Mouse (Mus musculus) hindbrain, embryonic 16.5 days (tissue): ENCODE measurements at regions not wholly inside any gene's neighbourhood (a gene's known extent, or its start where the extent isn't known, plus 50 kb on each side); places are given as distances from the start of the nearest gene placed in this dataset.

Source experiments
- ATAC-seq: fragments of 200-750 bp; cut with Nextera tagmentation; 2 replicates; pipeline ENCODE4 v1.8.0; 2017; ENCODE audit warnings: moderate TSS enrichment, moderate library complexity
- H3K27ac ChIP-seq: fragments of 300-500 bp; sonication (generic); 2 replicates; pipeline ENCODE4 v1.5.1; 2014; ENCODE audit warnings: low read depth, mild to moderate bottlenecking, control low read depth, low read length, moderate library complexity
- H3K27me3 ChIP-seq: fragments of 300-500 bp; sonication (generic); replicated peaks from 2 replicates; pipeline ENCODE4 v1.6.1; 2014; ENCODE audit warnings: low read length; ENCODE audit not compliant: control insufficient read depth, insufficient read depth
- H3K36me3 ChIP-seq: fragments of 300-500 bp; sonication (generic); 2 replicates; pipeline ENCODE4 v1.6.1; 2014; ENCODE audit warnings: mild to moderate bottlenecking, low read length, moderate library complexity, mixed read lengths; ENCODE audit not compliant: control insufficient read depth, insufficient read depth
- H3K4me1 ChIP-seq: fragments of 300-500 bp; sonication (generic); 2 replicates; pipeline ENCODE4 v1.6.1; 2014; ENCODE audit warnings: low read depth, low read length; ENCODE audit not compliant: control insufficient read depth, insufficient read depth
- H3K4me2 ChIP-seq: fragments of 300-500 bp; sonication (generic); 2 replicates; pipeline ENCODE4 v1.6.1; 2014; ENCODE audit warnings: mild to moderate bottlenecking, low read length, control low read depth, moderate library complexity
- H3K4me3 ChIP-seq: fragments of 300-500 bp; sonication (generic); 2 replicates; pipeline ENCODE4 v1.5.1; 2014; ENCODE audit warnings: mild to moderate bottlenecking, low read length, control low read depth, moderate library complexity
- H3K9ac ChIP-seq: fragments of 300-500 bp; sonication (generic); 2 replicates; pipeline ENCODE4 v1.6.1; 2014; ENCODE audit warnings: low read depth, mild to moderate bottlenecking, control low read depth, low read length, moderate library complexity
- H3K9me3 ChIP-seq: fragments of 300-500 bp; sonication (generic); 2 replicates; pipeline ENCODE4 v1.6.1; 2014; ENCODE audit warnings: mild to moderate bottlenecking, low read length, moderate library complexity; ENCODE audit not compliant: control insufficient read depth
- WGBS: fragments of 180-500 bp; shearing (Covaris S2); extraction: QIAGEN DNeasy Blood & Tissue Kit; methylation state at CpG from one replicate; pipeline ENCODE4 v1.1.7; 2014; 5-methylcytosine and 5-hydroxymethylcytosine counted together

GRCm38 (mm10) chr4:17629367-17629766, 1975.9 kb upstream of the Gm12353 start:
- H3K4me1 ChIP-seq, result no peaks in the 10 kb centered on the region
- 63% methylated on average over 1 of the region's 1 CpGs for WGBS
- H3K9ac ChIP-seq, result no peak overlapping the region
- no peak overlapping the region for H3K4me2 ChIP-seq
- no peak overlapping the region for H3K27ac ChIP-seq
- H3K27me3 ChIP-seq, result no peaks in the 10 kb centered on the region
- no peaks in the 10 kb centered on the region for H3K36me3 ChIP-seq
- H3K9me3 ChIP-seq, result 0 out of 2 replicates have a peak, but pooled peaks cover 2% of the 10 kb centered on the region
- H3K4me3 ChIP-seq, result no peak overlapping the region
- ATAC-seq, result no peak

DNA sequence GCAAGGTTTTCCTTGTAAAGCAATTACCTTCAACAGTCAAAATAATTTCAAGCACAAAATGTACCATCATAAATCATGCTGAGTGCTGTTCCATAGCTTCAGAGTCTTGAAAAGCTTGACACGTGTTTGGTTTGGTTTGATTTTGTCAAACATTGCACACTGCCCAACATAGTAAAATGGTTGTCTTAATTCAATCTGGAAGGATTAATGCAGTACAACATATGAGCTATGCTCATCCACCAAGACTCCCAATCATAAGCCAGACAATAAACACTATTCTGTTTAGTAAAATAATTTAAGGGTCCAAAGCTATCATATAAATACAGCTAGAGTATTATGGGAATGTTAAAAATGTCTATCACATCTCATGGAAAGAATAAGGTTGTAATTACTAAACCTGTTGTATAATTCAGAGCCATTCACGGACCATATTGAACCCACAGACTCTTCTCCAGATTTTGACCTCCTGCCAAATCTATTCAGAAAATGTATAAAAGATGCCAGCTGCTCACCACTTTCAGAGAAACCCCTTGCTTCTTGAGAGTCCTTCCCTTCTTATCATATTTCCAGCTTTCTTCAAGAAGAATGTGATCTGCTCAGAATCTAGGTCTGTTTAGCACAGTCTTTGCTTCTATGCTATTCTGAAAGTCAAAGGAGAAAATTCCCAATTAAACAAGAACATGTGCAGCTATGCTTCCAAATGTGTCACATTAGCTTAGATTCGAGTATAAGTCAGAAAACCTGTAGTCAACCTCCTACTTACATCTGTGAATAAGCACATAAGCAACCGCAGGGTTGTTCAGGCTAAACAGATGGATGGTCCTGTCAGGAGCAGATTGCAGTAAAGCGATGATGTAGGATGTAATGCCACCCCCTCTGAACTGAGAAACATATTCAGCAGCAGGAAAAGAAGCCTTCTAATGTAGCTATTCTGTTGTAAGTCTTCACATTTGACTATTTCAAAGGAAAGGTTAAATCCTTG, 1969.4 kb upstream of the Gm12353 start:
- H3K4me1 ChIP-seq, result no peaks in the 10 kb centered on the region
- no peaks in the 10 kb centered on the region for H3K27me3 ChIP-seq
- no peak overlapping the region for H3K9ac ChIP-seq
- H3K9me3 ChIP-seq, result no peaks in the 10 kb centered on the region
- H3K4me3 ChIP-seq, result no peak overlapping the region
- ATAC-seq, result peak; percentile 70
- no peaks in the 10 kb centered on the region for H3K36me3 ChIP-seq
- H3K27ac ChIP-seq, result no peak overlapping the region
- 56% methylated on average over 5 of the region's 5 CpGs for WGBS
- H3K4me2 ChIP-seq, result no peak overlapping the region

GRCm38 (mm10) chr4:17646712-17647111, 1958.5 kb upstream of the Gm12353 start:
- Histone ChIP-seq H3K27ac (no peak overlapping the region), H3K9ac (no peak overlapping the region), H3K36me3 (no peaks in the 10 kb centered on the region), H3K4me3 (no peak overlapping the region), H3K4me2 (no peak overlapping the region), H3K27me3 (no peaks in the 10 kb centered on the region), H3K9me3 (no peaks in the 10 kb centered on the region), H3K4me1 (no peaks in the 10 kb centered on the region)
- ATAC-seq, result no peak

DNA sequence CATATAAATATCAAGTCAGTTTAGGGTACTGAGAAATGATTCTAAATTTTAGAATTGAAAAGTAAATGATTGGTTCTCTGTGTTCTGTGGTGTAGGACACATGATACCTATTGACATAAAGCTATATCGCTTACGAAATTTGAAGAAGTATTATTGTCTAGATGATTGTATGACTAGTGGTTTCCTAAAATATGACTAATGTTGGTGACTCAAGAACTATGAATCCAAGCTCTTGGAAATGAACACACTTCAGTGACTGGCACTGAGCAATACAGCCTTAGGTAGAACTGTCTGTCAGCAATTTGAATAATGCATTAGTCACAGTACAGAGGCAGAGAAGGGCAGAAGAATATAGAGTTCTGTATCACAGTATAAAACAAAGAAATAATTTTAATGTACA, 1955.9 kb upstream of the Gm12353 start:
- H3K36me3 ChIP-seq, result no peaks in the 10 kb centered on the region
- no peak overlapping the region for H3K4me2 ChIP-seq
- no peaks in the 10 kb centered on the region for H3K9me3 ChIP-seq
- H3K27me3 ChIP-seq, result no peaks in the 10 kb centered on the region
- no peak overlapping the region for H3K9ac ChIP-seq
- no peak for ATAC-seq
- H3K4me3 ChIP-seq, result no peak overlapping the region
- 96% methylated on average over 2 of the region's 2 CpGs for WGBS
- no peak overlapping the region for H3K27ac ChIP-seq
- H3K4me1 ChIP-seq, result no peaks in the 10 kb centered on the region

- Histone ChIP-seq H3K4me1 (no peaks in the 10 kb centered on the region), H3K9me3 (no peaks in the 10 kb centered on the region), H3K27ac (no peak overlapping the region), H3K27me3 (no peaks in the 10 kb centered on the region), H3K4me2 (no peak overlapping the region), H3K4me3 (no peak overlapping the region), H3K36me3 (no peaks in the 10 kb centered on the region), H3K9ac (no peak overlapping the region)
- no peak for ATAC-seq
Measured at GRCm38 (mm10) chr4:17653551-17653950, 1951.7 kb upstream of the Gm12353 start.

DNA sequence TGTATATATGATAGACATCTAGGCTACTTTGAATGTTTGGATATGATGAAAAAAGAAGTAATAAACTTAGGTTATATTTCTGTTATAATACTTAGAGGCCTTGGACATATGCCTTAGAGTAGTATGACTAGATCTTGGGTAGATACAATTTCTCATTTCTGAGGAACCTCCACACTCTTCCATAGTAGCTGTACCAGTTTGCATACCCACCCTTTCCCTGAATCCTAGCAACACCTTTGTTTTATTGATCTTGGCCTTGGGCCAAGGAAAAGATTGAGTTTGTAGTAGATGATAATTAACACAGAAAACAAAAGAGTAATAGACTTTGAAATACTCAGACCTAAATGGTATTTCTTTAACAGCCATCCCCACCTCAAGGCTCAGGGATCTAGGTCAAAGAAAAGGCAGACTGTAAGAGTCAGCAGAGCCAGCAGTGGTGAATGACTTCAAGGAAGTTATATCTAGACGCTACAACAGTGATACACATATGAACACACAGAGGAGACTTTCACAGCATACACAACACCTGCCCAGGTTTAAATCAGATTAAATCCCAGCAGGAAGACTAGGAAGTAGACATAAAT, 1937.9 kb upstream of the Gm12353 start:
- no peak for ATAC-seq
- Histone ChIP-seq H3K4me3 (no peak overlapping the region), H3K9ac (no peak overlapping the region), H3K4me2 (no peak overlapping the region), H3K27ac (no peak overlapping the region), H3K4me1 (no peaks in the 10 kb centered on the region), H3K9me3 (no peaks in the 10 kb centered on the region), H3K27me3 (no peaks in the 10 kb centered on the region), H3K36me3 (no peaks in the 10 kb centered on the region)
- WGBS, result 85% methylated on average over 1 of the region's 1 CpGs
